Mouse (Mus musculus) olfactory bulb, adult 2 months (tissue): Measurements from ENCODE around the gene Dydc2. TPM values are rescaled to one million over a fixed set of nuclear protein-coding genes. Genes with fewer than 3 reads are reported as not detected.
"Not testable (repeated sequence)": the region's sequence is repeated elsewhere in the genome, so short reads cannot be mapped to it uniquely, and the experiment has no call there.

ENCODE experiments used
- H3K27ac ChIP-seq: fragments of 200-500 bp; 2 replicates; pipeline ENCODE4 v1.5.1; 2012; ENCODE audit warnings: low read depth, low read length; ENCODE audit not compliant: insufficient read depth
- H3K4me1 ChIP-seq: fragments of 200-500 bp; 2 replicates; pipeline ENCODE4 v1.6.1; 2012; ENCODE audit warnings: low read length; ENCODE audit not compliant: control insufficient read depth, insufficient read depth
- H3K4me3 ChIP-seq: fragments of 200-500 bp; 2 replicates; pipeline ENCODE4 v1.5.1; 2012; ENCODE audit warnings: mild to moderate bottlenecking, low read depth, low read length, moderate library complexity; ENCODE audit not compliant: insufficient read depth
- CTCF ChIP-seq: fragments of 200-500 bp; IDR thresholded peaks from 2 replicates; pipeline ENCODE4 v1.5.1; 2012; ENCODE audit warnings: low read depth, mild to moderate bottlenecking, low read length, moderate library complexity; ENCODE audit not compliant: insufficient read depth
- POLR2A ChIP-seq: fragments of 200-500 bp; IDR thresholded peaks from 2 replicates; pipeline ENCODE4 v1.6.1; 2012; ENCODE audit warnings: mild to moderate bottlenecking, low read depth, low read length, moderate library complexity; ENCODE audit not compliant: insufficient read depth
- WGBS: fragments of 180-500 bp; shearing (Covaris S2); methylation state at CpG from one replicate; pipeline ENCODE4 v1.1.7; 2018; 5-methylcytosine and 5-hydroxymethylcytosine counted together
- polyA plus RNA-seq: library from polyadenylated mRNA; stranded (reverse); fragments of >200 nt; gene quantifications from 2 replicates; pipeline ENCODE4 v1.2.4, GENCODE M21; 2012; ENCODE audit warnings: low replicate concordance; ENCODE audit not compliant: missing spikeins, insufficient read depth, insufficient read length

Dydc2 gene
- polyA plus RNA-seq, 1 experiment: not detected

DNA sequence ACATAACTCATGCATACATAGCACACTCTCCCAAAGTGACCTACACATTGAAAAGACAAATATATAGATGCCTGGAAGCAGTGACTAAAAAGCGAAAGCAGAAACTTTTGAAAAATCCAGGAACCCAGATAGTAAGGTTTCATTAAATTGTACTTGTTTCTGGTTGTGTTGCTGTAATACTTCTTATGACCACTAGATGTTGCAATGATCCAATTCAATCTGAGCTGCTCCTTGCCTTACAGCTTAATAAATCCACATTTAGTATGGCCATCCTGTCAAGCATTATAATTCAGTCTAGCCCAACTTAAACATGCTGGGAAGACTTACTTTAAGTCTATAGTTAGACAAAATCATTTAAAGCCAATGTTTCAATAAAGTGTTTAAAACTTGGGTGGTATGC, 25.1 kb upstream of the Dydc2 start:
- Histone ChIP-seq H3K4me3 (no peak overlapping the region), H3K27ac (no peak overlapping the region), H3K4me1 (no peaks in the 10 kb centered on the region)
- TF ChIP-seq POLR2A: no peak
- no peak for TF ChIP-seq CTCF
- WGBS: 56% methylated on average over 1 of the region's 1 CpGs

DNA sequence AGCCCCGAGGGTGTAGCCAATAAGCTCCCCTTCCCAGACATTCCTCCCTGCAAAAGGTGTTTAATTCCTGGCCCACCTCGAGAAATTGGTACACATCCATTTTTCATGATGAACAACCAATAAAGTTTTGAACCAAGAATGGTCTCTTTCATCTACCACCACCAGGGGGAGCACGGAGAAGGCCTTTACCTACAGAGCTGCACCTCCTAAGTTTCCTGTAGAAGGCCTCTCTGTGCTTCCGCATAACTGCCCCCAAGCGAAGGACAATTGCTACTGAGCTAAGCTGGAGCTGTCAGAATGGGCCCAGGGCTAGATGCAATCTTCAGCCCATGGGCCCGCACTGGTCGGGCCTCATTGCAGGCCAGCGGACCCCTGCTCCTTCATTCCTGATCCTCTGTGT, 21.8 kb upstream of the Dydc2 start:
- H3K27ac ChIP-seq: no peak overlapping the region
- WGBS: 51% methylated on average over 8 of the region's 8 CpGs
- H3K4me1 ChIP-seq: no peaks in the 10 kb centered on the region
- TF ChIP-seq CTCF: no peak
- TF ChIP-seq POLR2A: no peak
- no peak overlapping the region for H3K4me3 ChIP-seq

DNA sequence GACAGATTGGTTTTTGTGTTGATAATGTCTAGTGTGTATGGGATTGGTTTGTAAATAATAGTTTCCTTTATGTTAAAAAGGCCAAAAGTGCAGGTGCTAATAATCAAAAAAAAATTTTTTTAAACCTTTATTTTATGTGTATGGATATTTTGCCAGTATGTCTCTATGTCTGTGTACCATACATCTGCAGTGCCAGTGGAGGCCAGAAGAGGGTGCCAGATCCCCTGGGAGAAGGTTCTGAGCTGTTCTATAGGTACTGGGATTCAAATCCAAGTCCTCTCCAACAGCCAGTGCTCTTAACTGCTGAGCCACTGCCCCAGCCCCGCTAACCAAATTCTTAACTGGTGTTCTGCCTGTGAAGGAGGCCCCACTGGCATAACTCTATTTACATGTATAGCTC, 18.5 kb upstream of the Dydc2 start:
- TF ChIP-seq CTCF (no peak), POLR2A (no peak)
- H3K4me1 ChIP-seq: no peaks in the 10 kb centered on the region
- no peak overlapping the region for H3K4me3 ChIP-seq
- WGBS: 86% methylated on average over 1 of the region's 1 CpGs
- no peak overlapping the region for H3K27ac ChIP-seq

DNA sequence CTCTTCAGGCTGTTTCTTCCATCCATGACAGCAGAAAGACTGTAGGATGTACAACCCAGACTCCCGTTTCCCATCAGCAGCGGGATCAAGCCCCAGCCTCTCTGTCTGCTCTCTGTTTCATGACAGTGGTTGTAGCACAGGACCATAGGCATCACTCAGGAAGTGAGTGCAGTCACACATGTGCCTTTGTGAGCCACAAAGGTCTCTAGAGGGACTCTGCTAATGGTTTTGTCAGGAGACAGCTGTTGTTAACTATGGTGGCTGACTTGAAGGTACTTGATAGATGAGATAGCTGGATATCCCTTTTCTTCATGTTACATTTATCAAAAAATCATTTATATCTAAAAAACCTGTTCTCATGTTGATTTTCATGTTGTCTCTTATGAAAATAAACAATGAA, 13.4 kb upstream of the Dydc2 start:
- Histone ChIP-seq H3K4me3 (no peak overlapping the region), H3K4me1 (no peaks in the 10 kb centered on the region), H3K27ac (no peak overlapping the region)
- TF ChIP-seq POLR2A: no peak
- TF ChIP-seq CTCF: no peak
- 83% methylated on average over 2 of the region's 2 CpGs for WGBS

DNA sequence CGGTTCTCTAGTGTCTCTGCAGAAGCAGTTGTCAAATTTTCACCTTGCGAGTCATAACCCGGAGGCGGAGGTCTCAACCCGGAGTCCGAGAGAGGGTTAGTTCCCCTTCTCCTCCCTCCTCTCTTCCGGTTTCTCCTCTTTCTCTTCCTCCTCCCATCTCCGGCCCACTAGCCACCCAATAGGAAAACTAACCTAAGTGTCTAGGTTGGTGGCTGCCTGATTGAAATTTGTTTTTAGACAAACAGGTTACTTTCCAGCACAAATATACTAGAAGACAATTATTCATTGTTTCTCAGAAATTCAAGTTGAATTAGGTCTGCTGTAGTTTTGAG, 3.9 kb upstream of the Dydc2 start:
- TF ChIP-seq POLR2A (no peak), CTCF (no peak)
- H3K4me3 ChIP-seq: peak overlapping the region; percentile 67
- WGBS: 2% methylated on average over 8 of the region's 8 CpGs
- H3K4me1 ChIP-seq: peaks cover 7% of the 10 kb centered on the region
- no peak overlapping the region for H3K27ac ChIP-seq

DNA sequence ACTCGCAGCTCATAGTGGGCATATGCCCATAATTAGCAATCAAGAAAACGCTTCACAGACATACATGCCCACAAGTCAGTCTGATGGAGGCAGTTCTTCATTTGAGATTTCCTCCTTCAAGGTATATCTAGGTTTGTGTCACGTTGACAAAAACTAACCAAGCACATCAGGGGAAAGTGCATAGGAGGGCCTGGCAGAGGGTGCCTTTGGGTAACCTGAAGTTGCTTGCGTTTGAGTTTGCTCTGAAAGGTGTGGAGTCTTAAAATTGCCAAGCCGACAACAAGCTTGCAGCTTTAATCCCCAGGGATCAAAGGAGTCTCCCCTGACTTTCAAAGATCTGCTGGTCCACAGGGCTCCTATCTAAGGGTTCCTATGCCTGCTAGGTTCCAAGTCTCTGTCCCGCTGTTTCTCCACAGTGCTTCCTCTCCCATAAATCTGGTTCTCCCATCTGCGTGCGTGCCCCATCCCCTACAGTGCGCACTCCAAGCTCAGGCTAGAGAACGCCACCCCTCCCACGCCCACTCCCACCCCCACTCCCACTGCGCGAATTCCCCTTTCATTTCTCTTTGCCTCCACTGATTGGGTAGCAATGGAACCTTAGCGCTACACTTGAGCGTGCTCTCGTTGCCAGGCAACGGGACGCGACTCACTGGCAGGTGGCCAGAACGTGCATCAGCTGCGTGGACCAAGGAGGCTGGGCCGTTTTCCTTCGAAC, 3.4 kb upstream of the Dydc2 start, which contains the start of gene Dydc1:
Gene Dydc1 (plus strand): TSS at position 683 of the 715 bp plus-strand sequence.
- 11% methylated on average over 23 of the region's 23 CpGs for WGBS
- peaks cover 7% of the 10 kb centered on the region for H3K4me1 ChIP-seq
- no peak within 1 kb of the TSS for H3K27ac ChIP-seq
- no peak for TF ChIP-seq CTCF
- no peak for TF ChIP-seq POLR2A
- H3K4me3 ChIP-seq: peak within 1 kb of the TSS; percentile 67

DNA sequence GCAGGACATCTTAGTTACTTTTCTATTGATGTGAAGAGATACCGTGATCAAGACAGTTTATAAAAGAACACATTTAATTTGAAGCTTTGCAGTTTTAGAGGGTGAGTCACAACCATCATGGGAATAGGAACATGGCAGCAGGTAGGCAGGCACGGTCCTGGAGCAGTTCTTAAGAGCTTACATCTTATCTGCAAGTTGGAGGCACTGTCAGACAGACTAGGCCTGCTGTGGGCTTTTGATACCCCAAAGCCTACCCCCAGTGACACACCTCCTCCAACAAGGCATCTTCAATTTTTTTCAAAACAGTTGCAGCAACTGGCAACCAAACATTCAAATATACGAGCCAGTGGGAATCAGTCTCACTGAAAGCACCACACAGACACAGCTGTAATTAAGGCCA, 1.3 kb upstream of the Dydc2 start:
- Histone ChIP-seq H3K27ac (no peak overlapping the region), H3K4me1 (peaks cover 7% of the 10 kb centered on the region), H3K4me3 (no peak overlapping the region)
- TF ChIP-seq CTCF: no peak
- TF ChIP-seq POLR2A: no peak
- WGBS: 86% methylated on average over 3 of the region's 3 CpGs

DNA sequence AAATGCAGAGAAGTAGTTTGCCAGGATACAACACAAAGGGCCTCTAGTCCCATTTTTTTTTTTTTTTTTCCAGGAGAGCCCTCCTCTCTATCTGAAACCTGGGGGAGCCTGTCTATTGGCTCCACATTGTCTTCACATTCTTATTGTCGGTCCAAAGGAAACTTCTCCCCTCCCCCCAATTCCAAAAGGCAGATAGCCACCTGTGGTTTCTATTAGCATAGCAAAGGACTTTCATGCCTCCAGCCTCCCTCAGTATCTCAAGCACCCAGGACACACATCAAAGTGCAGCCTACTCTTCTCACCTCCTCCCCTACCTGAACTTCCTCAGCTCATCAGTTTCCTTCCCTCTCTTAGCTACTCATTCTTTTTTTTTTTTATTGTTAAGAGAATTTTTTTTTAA, 2.6 kb downstream of the Dydc2 start:
- Histone ChIP-seq H3K4me1 (no peaks in the 10 kb centered on the region), H3K27ac (no peak overlapping the region), H3K4me3 (no peak overlapping the region)
- WGBS: 35% methylated on average over 1 of the region's 1 CpGs
- TF ChIP-seq CTCF: no peak
- no peak for TF ChIP-seq POLR2A

DNA sequence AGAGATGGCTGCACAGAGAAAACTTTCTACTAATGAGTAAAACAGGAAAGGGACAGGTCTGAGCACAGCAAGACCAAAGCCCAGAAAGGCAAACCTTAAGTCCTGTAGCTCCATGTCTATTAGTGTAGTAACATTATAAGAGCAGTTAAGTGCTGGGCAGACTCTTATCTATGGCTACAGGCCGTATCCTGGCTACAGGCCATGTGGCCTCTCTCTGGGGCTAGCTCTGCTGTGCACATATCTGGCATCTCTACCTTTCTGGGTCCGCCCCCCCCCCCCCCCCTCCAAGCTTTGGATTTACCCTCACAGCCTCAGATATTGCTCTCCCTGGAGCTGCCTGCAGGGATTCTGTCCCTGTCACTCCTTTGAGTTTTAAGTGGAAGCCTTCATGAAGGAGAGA, 3.8 kb downstream of the Dydc2 start:
- no peak for TF ChIP-seq CTCF
- TF ChIP-seq POLR2A: no peak
- Histone ChIP-seq H3K4me3 (no peak overlapping the region), H3K4me1 (no peaks in the 10 kb centered on the region), H3K27ac (no peak overlapping the region)
- 38% methylated on average over 2 of the region's 2 CpGs for WGBS

DNA sequence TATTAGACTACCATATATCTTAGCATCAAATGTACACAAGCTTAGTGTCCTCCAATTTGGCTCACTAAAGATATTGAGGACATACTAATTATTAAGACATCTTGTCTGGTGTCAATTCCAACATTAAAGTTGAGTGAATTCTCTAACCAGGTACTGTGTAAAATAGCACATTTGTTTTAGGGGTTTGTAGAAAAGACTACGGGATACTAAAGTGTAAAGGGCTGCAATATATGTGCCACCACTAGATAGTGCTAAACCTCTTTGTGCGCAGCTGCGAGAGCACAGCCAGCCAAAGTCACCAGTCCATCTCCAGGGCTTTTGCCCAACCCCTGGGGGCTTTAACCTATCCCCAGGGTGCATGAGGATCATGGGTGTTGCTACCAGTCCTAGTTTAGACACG, 15.8 kb downstream of the Dydc2 start:
- H3K4me3 ChIP-seq, H3K27ac ChIP-seq, H3K4me1 ChIP-seq: not testable (repeated sequence)
- WGBS: 21% methylated on average over 3 of the region's 4 CpGs
